Mouse (Mus musculus): ENCODE data around the gene Slc37a1. TPM values are rescaled to one million over a fixed set of nuclear protein-coding genes. Genes with fewer than 3 reads are reported as not detected.

Gene Slc37a1
- polyA plus RNA-seq, 1 experiment: not detected

DNA sequence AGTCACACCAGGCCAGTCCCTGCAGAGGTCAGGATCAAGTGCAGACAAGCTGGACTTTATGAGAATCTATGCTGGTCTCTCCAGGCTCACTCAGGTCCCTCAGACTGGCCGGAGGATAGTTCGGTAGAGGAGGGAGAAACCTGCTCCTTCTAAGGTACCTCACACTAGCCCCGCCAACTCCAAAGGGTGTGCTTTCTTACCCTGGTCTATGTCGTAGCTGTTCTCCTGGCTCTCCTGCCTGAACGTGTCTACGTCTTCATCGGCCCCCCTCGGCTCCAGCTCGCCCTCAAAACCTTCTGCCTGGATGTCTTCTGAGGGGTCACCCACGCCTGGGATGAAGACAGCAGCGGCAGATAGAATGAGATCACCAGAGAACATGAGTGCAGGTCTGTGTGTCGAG is 28.7 kb upstream of the Slc37a1 start:
- H3K27ac ChIP-seq (ENCODE audit: insufficient read depth, low read depth, low read length): no peak overlapping the region
- WGBS: 95% methylated on average over 12 of the region's 12 CpGs
- H3K4me3 ChIP-seq (ENCODE audit: insufficient read depth, low read depth, low read length): no peak overlapping the region
- H3K4me1 ChIP-seq (ENCODE audit: control insufficient read depth, insufficient read depth, low read length): peaks cover 6% of the 10 kb centered on the region
- TF ChIP-seq POLR2A (IDR thresholded peaks at IDR 0.05; ENCODE audit: insufficient read depth, low read depth, low read length) (no peak), CTCF (IDR thresholded peaks at IDR 0.05; ENCODE audit: insufficient read depth, low read depth, low read length) (no peak)

DNA sequence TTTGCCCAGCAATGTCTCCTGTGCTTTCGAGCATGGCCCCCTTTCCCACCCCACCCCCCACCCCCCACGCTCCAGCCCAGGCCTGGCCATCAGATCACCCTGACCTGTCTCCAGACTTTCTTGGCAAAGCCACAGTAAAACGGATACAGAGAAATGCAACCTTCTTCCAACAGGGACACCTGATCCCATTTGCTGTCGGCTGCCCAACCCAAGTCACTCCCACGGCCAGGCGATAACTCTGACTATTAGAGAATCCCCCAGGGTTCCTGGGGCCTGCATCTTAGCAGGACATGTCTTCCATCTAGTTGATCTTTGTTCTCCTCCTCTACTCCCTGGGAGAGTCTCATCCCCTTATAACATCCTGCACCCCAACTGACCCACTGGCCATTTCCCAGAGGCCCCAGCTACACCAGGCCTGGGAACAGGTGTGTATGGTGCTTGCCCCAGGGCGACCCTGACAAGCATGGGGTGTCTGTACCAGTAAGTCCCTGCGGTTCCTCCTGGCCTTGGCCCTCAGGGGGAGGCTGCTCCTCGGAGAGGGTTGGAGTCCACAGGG is 28.2 kb upstream of the Slc37a1 start:
- TF ChIP-seq CTCF (IDR thresholded peaks at IDR 0.05; ENCODE audit: insufficient read depth, low read depth, low read length) (no peak), POLR2A (IDR thresholded peaks at IDR 0.05; ENCODE audit: insufficient read depth, low read depth, low read length) (no peak)
- Histone ChIP-seq H3K27ac (ENCODE audit: insufficient read depth, low read depth, low read length) (no peak overlapping the region), H3K4me3 (ENCODE audit: insufficient read depth, low read depth, low read length) (no peak overlapping the region), H3K4me1 (ENCODE audit: control insufficient read depth, insufficient read depth, low read length) (peaks cover 6% of the 10 kb centered on the region)
- 90% methylated on average over 9 of the region's 9 CpGs for WGBS

- Histone ChIP-seq H3K27ac (ENCODE audit: insufficient read depth, low read depth, low read length) (no peak overlapping the region), H3K4me1 (ENCODE audit: control insufficient read depth, insufficient read depth, low read length) (peaks cover 6% of the 10 kb centered on the region), H3K4me3 (ENCODE audit: insufficient read depth, low read depth, low read length) (no peak overlapping the region)
- TF ChIP-seq CTCF (IDR thresholded peaks at IDR 0.05; ENCODE audit: insufficient read depth, low read depth, low read length) (no peak), POLR2A (IDR thresholded peaks at IDR 0.05; ENCODE audit: insufficient read depth, low read depth, low read length) (no peak)
- WGBS: 91% methylated on average over 4 of the region's 4 CpGs
Measured at GRCm38 (mm10) chr17:31259145-31259544, 27.4 kb upstream of the Slc37a1 start.

DNA sequence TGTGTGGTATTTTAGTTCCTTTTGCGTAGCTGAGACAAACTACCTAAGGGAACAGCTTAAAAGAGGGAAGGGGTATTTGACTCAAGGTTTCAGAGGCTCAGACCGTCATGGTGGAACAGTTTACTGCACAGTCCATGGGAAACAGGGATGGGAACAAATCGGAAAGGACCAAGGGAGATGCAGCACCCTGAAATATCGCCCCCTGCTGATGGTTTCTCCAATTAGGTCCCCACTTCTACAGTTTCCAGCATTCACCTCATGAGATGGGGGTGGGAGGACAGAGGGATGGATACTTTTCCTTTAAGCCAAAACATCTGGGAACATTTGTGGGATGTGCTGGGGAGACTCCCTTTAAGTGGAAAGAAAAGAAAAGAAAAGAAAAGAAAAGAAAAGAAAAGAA is 26.8 kb upstream of the Slc37a1 start:
- Histone ChIP-seq H3K4me3 (ENCODE audit: insufficient read depth, low read depth, low read length) (no peak overlapping the region), H3K4me1 (ENCODE audit: control insufficient read depth, insufficient read depth, low read length) (no peaks in the 10 kb centered on the region), H3K27ac (ENCODE audit: insufficient read depth, low read depth, low read length) (no peak overlapping the region)
- TF ChIP-seq POLR2A (IDR thresholded peaks at IDR 0.05; ENCODE audit: insufficient read depth, low read depth, low read length) (no peak), CTCF (IDR thresholded peaks at IDR 0.05; ENCODE audit: insufficient read depth, low read depth, low read length) (no peak)
- WGBS: 80% methylated on average over 4 of the region's 4 CpGs

DNA sequence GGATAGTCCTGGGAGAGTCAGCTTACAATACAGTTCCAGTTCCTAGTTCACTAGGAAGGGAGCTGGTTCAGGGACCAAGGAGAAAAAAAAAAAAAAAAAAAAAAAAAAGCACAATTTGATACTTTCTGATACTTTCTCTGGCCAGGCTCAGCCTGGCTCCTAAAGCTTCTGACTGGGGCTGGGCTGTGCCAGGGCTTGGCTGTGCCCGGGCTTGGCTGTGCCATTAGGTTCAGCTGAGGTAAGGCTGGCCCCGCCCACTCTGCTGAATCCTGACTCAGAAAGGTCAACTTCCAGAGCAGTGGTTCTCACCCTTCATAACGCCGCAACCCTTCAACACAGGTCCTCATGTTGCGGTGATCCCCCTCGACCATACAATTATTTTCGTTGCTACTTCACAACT is 26.2 kb upstream of the Slc37a1 start:
- Histone ChIP-seq H3K4me3 (ENCODE audit: insufficient read depth, low read depth, low read length) (no peak overlapping the region), H3K27ac (ENCODE audit: insufficient read depth, low read depth, low read length) (no peak overlapping the region), H3K4me1 (ENCODE audit: control insufficient read depth, insufficient read depth, low read length) (no peaks in the 10 kb centered on the region)
- WGBS: 92% methylated on average over 7 of the region's 7 CpGs
- no peak for TF ChIP-seq POLR2A (IDR thresholded peaks at IDR 0.05; ENCODE audit: insufficient read depth, low read depth, low read length)
- TF ChIP-seq CTCF (IDR thresholded peaks at IDR 0.05; ENCODE audit: insufficient read depth, low read depth, low read length): no peak

- WGBS: 85% methylated on average over 6 of the region's 6 CpGs
- Histone ChIP-seq H3K4me3 (ENCODE audit: insufficient read depth, low read depth, low read length) (no peak overlapping the region), H3K27ac (ENCODE audit: insufficient read depth, low read depth, low read length) (no peak overlapping the region), H3K4me1 (ENCODE audit: control insufficient read depth, insufficient read depth, low read length) (no peaks in the 10 kb centered on the region)
- TF ChIP-seq CTCF (IDR thresholded peaks at IDR 0.05; ENCODE audit: insufficient read depth, low read depth, low read length): no peak
- TF ChIP-seq POLR2A (IDR thresholded peaks at IDR 0.05; ENCODE audit: insufficient read depth, low read depth, low read length): no peak
Measured at GRCm38 (mm10) chr17:31261352-31261751, 25.2 kb upstream of the Slc37a1 start.

- 67% methylated on average over 5 of the region's 5 CpGs for WGBS
- no peak for TF ChIP-seq CTCF (IDR thresholded peaks at IDR 0.05; ENCODE audit: insufficient read depth, low read depth, low read length)
- no peak for TF ChIP-seq POLR2A (IDR thresholded peaks at IDR 0.05; ENCODE audit: insufficient read depth, low read depth, low read length)
- no peak overlapping the region for H3K4me3 ChIP-seq (ENCODE audit: insufficient read depth, low read depth, low read length)
Measured at GRCm38 (mm10) chr17:31262715-31263114, 23.9 kb upstream of the Slc37a1 start.

GRCm38 (mm10) chr17:31263770-31264169 is 22.8 kb upstream of the Slc37a1 start:
- no peak overlapping the region for H3K4me3 ChIP-seq (ENCODE audit: insufficient read depth, low read depth, low read length)
- TF ChIP-seq POLR2A (IDR thresholded peaks at IDR 0.05; ENCODE audit: insufficient read depth, low read depth, low read length): no peak
- TF ChIP-seq CTCF (IDR thresholded peaks at IDR 0.05; ENCODE audit: insufficient read depth, low read depth, low read length): no peak
- no peak overlapping the region for H3K27ac ChIP-seq (ENCODE audit: insufficient read depth, low read depth, low read length)
- 94% methylated on average over 5 of the region's 5 CpGs for WGBS
- no peaks in the 10 kb centered on the region for H3K4me1 ChIP-seq (ENCODE audit: control insufficient read depth, insufficient read depth, low read length)

More at GRCm38 (mm10) chr17:31262715-31263114, 23.9 kb upstream of the Slc37a1 start:
- Histone ChIP-seq H3K27ac (ENCODE audit: insufficient read depth, low read depth, low read length) (no peak overlapping the region), H3K4me1 (ENCODE audit: control insufficient read depth, insufficient read depth, low read length) (no peaks in the 10 kb centered on the region)

DNA sequence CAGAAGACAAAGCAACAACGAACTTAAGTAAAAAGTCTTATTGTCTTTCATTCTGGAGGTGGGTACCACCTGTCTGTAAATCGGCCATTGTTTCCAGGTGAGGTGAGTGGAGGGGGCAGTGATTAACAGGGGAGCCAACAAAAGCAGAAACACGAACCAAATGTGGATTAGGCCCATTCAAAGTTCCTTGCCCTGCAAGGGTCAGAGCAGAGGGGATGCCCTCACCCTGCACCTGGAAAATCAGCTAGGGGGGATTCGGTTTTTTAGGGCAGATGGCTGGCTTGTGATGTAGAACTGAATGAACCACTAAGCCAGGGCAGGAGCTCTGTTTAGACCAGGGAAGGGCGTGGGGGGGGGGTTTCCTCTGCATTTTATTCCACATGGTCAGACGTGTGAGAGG is 22.2 kb upstream of the Slc37a1 start:
- WGBS: 73% methylated on average over 6 of the region's 6 CpGs

GRCm38 (mm10) chr17:31265171-31265572 is 21.4 kb upstream of the Slc37a1 start:
- H3K4me3 ChIP-seq (ENCODE audit: insufficient read depth, low read depth, low read length): no peak overlapping the region
- TF ChIP-seq POLR2A (IDR thresholded peaks at IDR 0.05; ENCODE audit: insufficient read depth, low read depth, low read length): no peak
- no peaks in the 10 kb centered on the region for H3K4me1 ChIP-seq (ENCODE audit: control insufficient read depth, insufficient read depth, low read length)
- no peak overlapping the region for H3K27ac ChIP-seq (ENCODE audit: insufficient read depth, low read depth, low read length)
- WGBS: 67% methylated on average over 3 of the region's 3 CpGs

More for the DNA sequence above, 22.2 kb upstream of the Slc37a1 start:
- no peak overlapping the region for H3K27ac ChIP-seq (ENCODE audit: insufficient read depth, low read depth, low read length)
- no peak for TF ChIP-seq CTCF (IDR thresholded peaks at IDR 0.05; ENCODE audit: insufficient read depth, low read depth, low read length)
- no peak for TF ChIP-seq POLR2A (IDR thresholded peaks at IDR 0.05; ENCODE audit: insufficient read depth, low read depth, low read length)
- no peak overlapping the region for H3K4me3 ChIP-seq (ENCODE audit: insufficient read depth, low read depth, low read length)
- no peaks in the 10 kb centered on the region for H3K4me1 ChIP-seq (ENCODE audit: control insufficient read depth, insufficient read depth, low read length)
